Mouse (Mus musculus): ENCODE measurements around the gene Nmral1. TPM values are rescaled to one million over a fixed set of nuclear protein-coding genes. Genes with fewer than 3 reads are reported as not detected.
"Not testable (repeated sequence)": the region's sequence is repeated elsewhere in the genome, so short reads cannot be mapped to it uniquely, and the experiment has no call there.

The Nmral1 gene
- total RNA-seq, 2 experiments from 2014 or later = 9.6 to 10.5 TPM

- intact Hi-C loops (cut with DNase I) = no loop called here
- DNase-seq (ENCODE audit: low spot score in 2 of 2) = no peak
Observed at GRCm38 (mm10) chr16:4722128-4722914, 3.2 kb upstream of the Nmral1 start.

GRCm38 (mm10) chr16:4717866-4718265, 1.3 kb downstream of the Nmral1 start:
- intact Hi-C loops (cut with DNase I) = no loop called here

GRCm38 (mm10) chr16:4713861-4714710, 5.1 kb downstream of the Nmral1 start:
- intact Hi-C loops (cut with DNase I) = no loop called here

More at GRCm38 (mm10) chr16:4717866-4718265, 1.3 kb downstream of the Nmral1 start:
- DNase-seq (ENCODE audit: low spot score in 2 of 2) = no peak

DNA sequence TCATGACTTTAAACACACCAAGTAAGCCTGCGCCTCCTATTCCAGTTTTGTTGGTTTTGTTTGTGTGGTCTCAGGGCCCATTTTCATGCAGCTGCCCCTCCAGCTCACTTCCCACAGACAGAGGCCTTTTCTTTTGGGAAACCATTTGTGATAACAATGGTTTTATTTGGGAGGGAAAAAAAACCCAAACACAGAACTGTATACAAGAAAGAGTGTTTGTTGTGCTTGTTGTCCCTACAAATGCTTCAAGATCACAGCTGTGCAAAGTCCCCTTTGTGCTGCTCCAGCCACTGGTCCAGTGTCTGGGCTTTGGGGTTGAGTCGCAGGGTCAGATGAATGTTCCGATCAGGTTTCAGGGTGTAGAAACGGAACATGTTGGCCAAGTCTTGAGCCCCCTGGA, 8.0 kb downstream of the Nmral1 start:
- intact Hi-C loops (cut with DNase I) = no loop called here
- no peak for DNase-seq (ENCODE audit: low spot score in 2 of 2)

More at GRCm38 (mm10) chr16:4713861-4714710, 5.1 kb downstream of the Nmral1 start:
- no peak for DNase-seq (ENCODE audit: low spot score in 2 of 2)

GRCm38 (mm10) chr16:4705541-4705940, 13.6 kb downstream of the Nmral1 start:
- no peak for DNase-seq (ENCODE audit: low spot score in 2 of 2)
- intact Hi-C loops (cut with DNase I) = no loop called here

GRCm38 (mm10) chr16:4702646-4703045, 16.5 kb downstream of the Nmral1 start:
- DNase-seq (ENCODE audit: low spot score in 2 of 2) = no peak

DNA sequence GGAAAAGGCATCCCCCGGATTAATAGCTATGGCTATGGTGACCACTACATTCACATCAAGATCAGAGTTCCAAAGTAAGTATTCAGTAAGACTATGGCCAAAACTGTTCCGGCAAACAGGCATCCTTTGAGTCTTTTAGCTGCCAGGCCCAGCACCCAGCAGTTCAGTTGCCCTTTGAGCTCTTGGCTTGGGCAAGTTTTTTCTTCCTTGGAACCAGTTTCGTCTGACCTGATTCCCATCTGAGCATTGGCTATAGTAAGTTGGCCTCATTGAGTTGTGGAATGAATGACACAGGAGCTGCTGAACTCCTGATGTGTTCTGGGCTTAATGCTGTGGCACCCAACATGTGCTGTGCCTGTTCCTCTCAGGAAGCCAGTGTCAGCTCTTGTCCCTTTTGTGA, 17.9 kb downstream of the Nmral1 start:
- intact Hi-C loops (cut with DNase I) = no loop called here

More at GRCm38 (mm10) chr16:4702646-4703045, 16.5 kb downstream of the Nmral1 start:
- intact Hi-C loops (cut with DNase I) = no loop called here

GRCm38 (mm10) chr16:4689371-4689770, 29.8 kb downstream of the Nmral1 start:
- DNase-seq (ENCODE audit: low spot score in 2 of 2); intact Hi-C loops (cut with DNase I): not testable (repeated sequence)

More for the DNA sequence above, 17.9 kb downstream of the Nmral1 start:
- DNase-seq (ENCODE audit: low spot score in 2 of 2) = no peak

- intact Hi-C loops (cut with DNase I) = no loop called here
- DNase-seq (ENCODE audit: low spot score in 2 of 2) = no peak
Observed at GRCm38 (mm10) chr16:4684457-4684791, 34.7 kb downstream of the Nmral1 start.

DNA sequence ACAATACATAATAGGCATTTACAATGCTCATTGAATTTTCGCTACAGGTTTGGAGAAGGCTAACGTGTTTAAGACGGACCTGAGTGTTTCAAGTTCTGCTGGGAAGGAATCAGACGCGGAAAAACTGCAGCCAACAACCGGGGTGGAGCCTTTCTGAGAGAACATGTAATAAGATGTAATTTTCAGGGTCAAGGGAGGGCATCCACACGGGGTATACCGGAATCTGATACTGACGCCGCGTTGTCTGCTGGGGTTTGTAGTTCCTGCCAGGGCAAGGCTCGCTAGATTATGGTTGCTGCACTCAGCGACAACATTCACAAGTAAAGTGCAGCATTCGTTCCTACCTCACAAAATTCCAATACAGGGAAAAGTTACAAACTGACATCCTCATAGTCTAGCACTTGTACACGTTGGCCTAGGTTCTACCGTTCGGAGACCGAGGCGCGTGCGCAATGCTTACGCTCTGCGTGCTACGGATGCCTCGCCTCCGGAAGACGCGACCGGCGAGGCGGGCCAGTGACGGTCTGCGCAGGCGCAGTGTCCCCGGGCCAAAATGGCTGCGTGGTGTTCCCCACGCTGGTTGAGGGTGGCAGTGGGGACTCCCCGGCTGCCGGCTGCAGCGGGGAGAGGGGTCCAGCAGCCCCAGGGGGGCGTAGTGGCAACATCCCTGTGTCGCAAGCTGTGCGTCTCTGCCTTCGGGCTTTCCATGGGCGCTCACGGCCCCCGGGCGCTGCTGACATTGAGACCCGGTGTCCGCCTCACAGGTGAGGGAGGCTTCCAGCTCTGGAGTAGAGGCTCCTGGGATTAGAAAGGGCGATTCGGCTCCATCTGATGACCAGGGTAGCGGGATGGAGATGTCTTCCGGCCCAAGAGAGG, 35.3 kb downstream of the Nmral1 start:
- intact Hi-C loops (cut with DNase I) = no loop called here
- peak; percentile 96 to 98 for DNase-seq (ENCODE audit: low spot score in 2 of 2)

- no peak for DNase-seq (ENCODE audit: low spot score in 2 of 2)
- intact Hi-C loops (cut with DNase I) = no loop called here
Observed at GRCm38 (mm10) chr16:4683193-4683580, 36.0 kb downstream of the Nmral1 start.

GRCm38 (mm10) chr16:4682628-4683179, 36.5 kb downstream of the Nmral1 start:
- no peak for DNase-seq (ENCODE audit: low spot score in 2 of 2)
- intact Hi-C loops (cut with DNase I) = no loop called here

DNA sequence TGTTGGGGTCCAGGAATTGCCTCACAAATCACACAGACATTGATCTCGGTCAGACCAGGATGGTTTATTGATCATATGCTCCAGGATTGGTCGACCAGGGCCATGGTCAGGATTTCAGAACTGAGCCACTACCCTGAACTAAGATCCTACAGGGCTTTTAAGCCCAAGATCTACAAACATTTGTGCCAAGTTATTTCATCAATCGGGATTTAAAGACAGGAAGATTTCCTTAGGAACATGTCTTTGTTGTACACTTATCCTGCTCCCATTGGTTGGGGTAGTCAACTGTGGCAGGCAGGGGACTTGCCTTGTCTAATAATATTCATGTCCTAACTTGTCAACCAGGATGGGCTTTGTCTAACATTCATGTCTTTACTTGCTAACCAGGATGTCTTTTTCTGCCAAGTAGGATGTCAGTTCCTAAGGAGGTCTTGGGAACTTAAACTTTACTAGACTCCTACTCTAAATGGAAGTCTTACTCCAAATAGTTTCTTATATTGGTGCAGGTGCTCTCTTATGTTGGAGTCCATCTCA, 38.2 kb downstream of the Nmral1 start:
- intact Hi-C loops (cut with DNase I); DNase-seq (ENCODE audit: low spot score in 2 of 2): not testable (repeated sequence)

- peak; percentile 87 to 93 for DNase-seq (ENCODE audit: low spot score in 2 of 2)
- intact Hi-C loops (cut with DNase I) = no loop called here
Observed at GRCm38 (mm10) chr16:4679121-4680018, 39.8 kb downstream of the Nmral1 start, which contains the start of gene Coro7. Gene Coro7 (minus strand): TSS chr16:4679777.

DNA sequence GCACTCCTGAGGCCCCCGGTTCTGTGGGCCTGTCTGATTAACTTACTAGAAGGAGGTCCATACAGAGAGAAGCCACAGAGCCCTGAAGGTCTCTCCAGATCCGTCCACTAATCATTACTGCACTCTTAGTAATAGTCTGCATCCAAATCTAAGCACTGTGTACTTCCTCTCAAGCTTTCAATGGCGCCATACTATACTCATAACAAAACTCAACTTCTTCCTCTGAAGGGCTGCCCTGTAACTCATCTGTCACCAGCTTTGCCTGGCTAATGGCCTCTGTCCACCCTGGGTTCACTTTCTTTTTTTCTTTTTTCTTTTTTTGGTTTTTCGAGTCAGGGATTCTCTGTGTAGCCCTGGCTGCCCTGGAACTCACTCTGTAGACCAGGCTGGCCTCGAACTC, 41.1 kb downstream of the Nmral1 start:
- no peak for DNase-seq (ENCODE audit: low spot score in 2 of 2)
- intact Hi-C loops (cut with DNase I) = no loop called here

DNA sequence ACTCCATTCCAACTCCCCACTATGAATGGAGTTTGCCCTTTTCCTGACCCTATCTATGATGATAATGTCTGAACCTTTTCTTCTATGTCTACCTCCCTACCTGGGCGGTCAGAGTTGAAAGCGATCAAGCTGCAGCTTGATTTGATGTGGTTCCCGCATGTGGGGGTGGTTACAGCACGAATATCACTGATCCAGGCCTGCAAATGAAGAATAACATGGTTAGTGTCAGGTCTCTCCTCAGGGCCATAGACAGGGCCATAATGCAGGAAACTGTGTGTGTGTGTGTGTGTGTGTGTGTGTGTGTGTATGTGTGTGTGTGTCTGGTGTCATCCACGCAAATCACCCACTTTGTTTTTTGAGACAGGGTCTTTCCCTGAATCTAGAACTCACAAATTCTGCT, 42.3 kb downstream of the Nmral1 start:
- intact Hi-C loops (cut with DNase I) = no loop called here
- DNase-seq (ENCODE audit: low spot score in 2 of 2) = no peak

GRCm38 (mm10) chr16:4674091-4674490, 45.1 kb downstream of the Nmral1 start:
- intact Hi-C loops (cut with DNase I) = no loop called here
- no peak for DNase-seq (ENCODE audit: low spot score in 2 of 2)

DNA sequence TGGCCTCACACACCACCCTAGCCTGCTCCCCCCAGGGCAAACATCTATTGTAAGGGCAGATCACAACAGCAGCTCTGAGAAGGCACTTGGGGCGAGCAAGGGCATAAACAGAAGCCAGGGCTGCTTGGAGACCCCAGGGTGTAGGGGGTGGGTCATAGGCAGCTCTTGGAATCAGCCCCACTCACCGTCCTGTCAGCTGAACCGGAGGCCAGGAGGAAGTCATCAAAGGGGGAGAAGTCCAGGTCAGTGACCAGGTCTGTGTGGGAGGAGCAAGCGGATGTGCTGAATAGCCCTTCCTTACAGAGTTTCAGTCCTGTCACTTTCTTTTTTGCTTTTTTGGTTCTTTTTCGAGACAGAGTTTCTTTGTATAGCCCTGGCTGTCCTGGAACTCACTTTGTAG, 48.8 kb downstream of the Nmral1 start:
- DNase-seq (ENCODE audit: low spot score in 2 of 2) = no peak
- intact Hi-C loops (cut with DNase I) = no loop called here

All from left cerebral cortex, postnatal 25 days (tissue).